Mouse (Mus musculus): ENCODE data around the gene Tnfaip3.

The Tnfaip3 gene

GRCm38 (mm10) chr10:18974486-18974885 is 41.0 kb downstream of the Tnfaip3 start:
- in situ Hi-C loops (cut with MboI, MseI) = no loop called here

- in situ Hi-C loops (cut with MboI, MseI) = no loop called here
Observed at GRCm38 (mm10) chr10:18966893-18967292, 48.6 kb downstream of the Tnfaip3 start.

- in situ Hi-C loops (cut with MboI, MseI) = no loop called here
Observed at GRCm38 (mm10) chr10:18965601-18966000, 49.9 kb downstream of the Tnfaip3 start.

GRCm38 (mm10) chr10:18964856-18965255 is 50.6 kb downstream of the Tnfaip3 start:
- in situ Hi-C loops (cut with MboI, MseI) = no loop called here

GRCm38 (mm10) chr10:18959777-18960492 is 55.5 kb downstream of the Tnfaip3 start:
- in situ Hi-C loops (cut with MboI, MseI) = loop anchor here (5.0 kb wide), 1 partner anchor 37 kb away; no protein-coding TSS in a partner anchor

GRCm38 (mm10) chr10:18953706-18954071 is 61.8 kb downstream of the Tnfaip3 start:
- in situ Hi-C loops (cut with MboI, MseI) = no loop called here

- in situ Hi-C loops (cut with MboI, MseI) = no loop called here
Observed at GRCm38 (mm10) chr10:18953011-18953705, 62.3 kb downstream of the Tnfaip3 start.

Measured in T-helper 17 cell (primary cell).